ENCODE assay signal across 29 mouse cellular contexts in the genomic region with DNA sequence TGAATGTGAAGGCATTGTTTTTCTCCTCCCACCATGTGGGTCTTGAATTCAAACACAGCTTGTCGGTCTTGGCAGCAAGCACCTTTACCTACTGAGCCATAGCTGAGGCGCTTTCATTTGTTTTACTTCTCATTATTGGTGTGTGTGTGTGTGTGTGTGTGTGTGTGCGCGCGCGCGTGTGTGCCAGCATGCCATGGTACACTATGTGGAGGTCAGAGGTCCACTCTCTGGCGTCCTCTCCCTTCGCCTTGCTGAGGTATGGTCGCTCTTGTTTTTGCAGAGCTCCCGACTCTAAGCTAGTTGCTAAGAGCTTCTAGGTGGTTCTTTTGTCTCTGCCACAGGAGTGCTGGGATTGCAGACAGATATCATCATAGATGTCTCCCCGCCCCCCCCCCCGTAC. TPM values are rescaled to one million over a fixed set of nuclear protein-coding genes. Genes with fewer than 3 reads are reported as not detected.
A peak's percentile ranks its signal among the peaks of the same experiment; 100 is the strongest.
DNase-seq lines count a peak whose midpoint lies in the region; ATAC-seq lines count a peak whose summit lies in the region.
"Had no signal": no experiment of that assay in that cellular context is flagged by ENCODE, and none has a peak within 500 bp of the region (broad histone marks: within the 10 kb centered on the region; RNA-seq: fewer than 3 reads in every experiment).

No protein-coding gene starts in this region.

- no peak overlapping the region for H3K4me3 ChIP-seq in hindbrain, embryonic 10.5 days
- H3K4me3 ChIP-seq in hindbrain, embryonic 16.5 days (ENCODE audit: low read length): no peak overlapping the region
- no peak overlapping the region for H3K4me3 ChIP-seq in liver, embryonic 16.5 days (ENCODE audit: low read depth, low read length)
- no peak overlapping the region for H3K4me3 ChIP-seq in liver, embryonic 11.5 days (ENCODE audit: low read depth, low read length)
- H3K4me3 ChIP-seq in embryonic facial prominence, embryonic 12.5 days: no peak overlapping the region
- no peak overlapping the region for H3K4me3 ChIP-seq in limb, embryonic 12.5 days (replicated peaks)
- H3K4me3 ChIP-seq: forebrain, embryonic 13.5 days; heart, embryonic 10.5 days; heart, embryonic 15.5 days; hindbrain, embryonic 12.5 days; left cerebral cortex, adult 2 months; megakaryocyte, embryonic 14.5 days; neural tube, embryonic 15.5 days had no signal

- H3K9ac ChIP-seq in hindbrain, embryonic 16.5 days (ENCODE audit: low read depth, low read length): no peak overlapping the region
- H3K9ac ChIP-seq in liver, embryonic 16.5 days (ENCODE audit: low read depth, low read length): no peak overlapping the region
- H3K9ac ChIP-seq in liver, embryonic 11.5 days (ENCODE audit: low read depth, low read length): no peak overlapping the region
- H3K9ac ChIP-seq in embryonic facial prominence, embryonic 12.5 days: no peak overlapping the region
- H3K9ac ChIP-seq in limb, embryonic 12.5 days (replicated peaks): no peak overlapping the region
- H3K9ac ChIP-seq: forebrain, embryonic 13.5 days; heart, embryonic 15.5 days; hindbrain, embryonic 12.5 days; liver, embryonic 14.5 days; neural tube, embryonic 15.5 days had no signal

- no peaks in the 10 kb centered on the region for H3K36me3 ChIP-seq in hindbrain, embryonic 10.5 days
- H3K36me3 ChIP-seq in hindbrain, embryonic 16.5 days (ENCODE audit: control insufficient read depth, insufficient read depth, low read length): no peaks in the 10 kb centered on the region
- no peaks in the 10 kb centered on the region for H3K36me3 ChIP-seq in liver, embryonic 16.5 days (ENCODE audit: control insufficient read depth, insufficient read depth)
- H3K36me3 ChIP-seq in liver, embryonic 11.5 days (ENCODE audit: control insufficient read depth, insufficient read depth, low read length): no peaks in the 10 kb centered on the region
- H3K36me3 ChIP-seq in embryonic facial prominence, embryonic 12.5 days: no peaks in the 10 kb centered on the region
- no peaks in the 10 kb centered on the region for H3K36me3 ChIP-seq in limb, embryonic 12.5 days
- H3K36me3 ChIP-seq: G1E; heart, embryonic 10.5 days; heart, embryonic 15.5 days; hindbrain, embryonic 12.5 days; neural tube, embryonic 15.5 days had no signal

- WGBS in hindbrain, embryonic 10.5 days: 83% methylated on average over 13 of the region's 13 CpGs
- 86% methylated on average over 13 of the region's 13 CpGs for WGBS in hindbrain, embryonic 16.5 days
- 71% methylated on average over 13 of the region's 13 CpGs for WGBS in liver, embryonic 16.5 days (ENCODE audit: insufficient replicate concordance)
- 83% methylated on average over 13 of the region's 13 CpGs for WGBS in liver, embryonic 11.5 days
- WGBS in embryonic facial prominence, embryonic 12.5 days: 80% methylated on average over 13 of the region's 13 CpGs
- 87% methylated on average over 13 of the region's 13 CpGs for WGBS in limb, embryonic 12.5 days

- no peaks in the 10 kb centered on the region for H3K27me3 ChIP-seq in hindbrain, embryonic 10.5 days (ENCODE audit: insufficient read depth, poor library complexity, severe bottlenecking)
- H3K27me3 ChIP-seq in hindbrain, embryonic 16.5 days (replicated peaks; ENCODE audit: control insufficient read depth, insufficient read depth, low read length): no peaks in the 10 kb centered on the region
- H3K27me3 ChIP-seq in liver, embryonic 16.5 days (ENCODE audit: control insufficient read depth, insufficient read depth, low read depth, low read length): no peaks in the 10 kb centered on the region
- H3K27me3 ChIP-seq in liver, embryonic 11.5 days (replicated peaks; ENCODE audit: control insufficient read depth, insufficient read depth, low read length): no peaks in the 10 kb centered on the region
- H3K27me3 ChIP-seq in embryonic facial prominence, embryonic 12.5 days: no peaks in the 10 kb centered on the region
- H3K27me3 ChIP-seq in limb, embryonic 12.5 days: no peaks in the 10 kb centered on the region
- H3K27me3 ChIP-seq: forebrain, embryonic 13.5 days; heart, embryonic 15.5 days; hindbrain, embryonic 12.5 days; megakaryocyte, embryonic 14.5 days; neural tube, embryonic 15.5 days had no signal

- H3K9me3 ChIP-seq in hindbrain, embryonic 10.5 days: no peaks in the 10 kb centered on the region
- H3K9me3 ChIP-seq in hindbrain, embryonic 16.5 days (ENCODE audit: control insufficient read depth, low read length): no peaks in the 10 kb centered on the region
- no peaks in the 10 kb centered on the region for H3K9me3 ChIP-seq in liver, embryonic 16.5 days (replicated peaks; ENCODE audit: control insufficient read depth, low read length)
- H3K9me3 ChIP-seq in liver, embryonic 11.5 days (ENCODE audit: control insufficient read depth, low read length): no peaks in the 10 kb centered on the region
- no peaks in the 10 kb centered on the region for H3K9me3 ChIP-seq in embryonic facial prominence, embryonic 12.5 days
- no peaks in the 10 kb centered on the region for H3K9me3 ChIP-seq in limb, embryonic 12.5 days
- H3K9me3 ChIP-seq: forebrain, embryonic 13.5 days; G1E; heart, embryonic 10.5 days; heart, embryonic 15.5 days; hindbrain, embryonic 12.5 days; megakaryocyte, embryonic 14.5 days; neural tube, embryonic 15.5 days had no signal

- H3K4me2 ChIP-seq in hindbrain, embryonic 16.5 days (ENCODE audit: low read length): no peak overlapping the region
- no peak overlapping the region for H3K4me2 ChIP-seq in liver, embryonic 16.5 days (ENCODE audit: low read depth, low read length)
- H3K4me2 ChIP-seq in liver, embryonic 11.5 days: no peak overlapping the region
- no peak overlapping the region for H3K4me2 ChIP-seq in embryonic facial prominence, embryonic 12.5 days (replicated peaks)
- no peak overlapping the region for H3K4me2 ChIP-seq in limb, embryonic 12.5 days
- H3K4me2 ChIP-seq: forebrain, embryonic 13.5 days; heart, embryonic 15.5 days; hindbrain, embryonic 12.5 days; neural tube, embryonic 15.5 days had no signal

- 0 out of 2 replicates have a peak overlapping the region, but pooled peaks have one; percentile 35 for H3K27ac ChIP-seq in hindbrain, embryonic 10.5 days
- H3K27ac ChIP-seq in hindbrain, embryonic 16.5 days (ENCODE audit: low read depth, low read length): no peak overlapping the region
- no peak overlapping the region for H3K27ac ChIP-seq in liver, embryonic 16.5 days (ENCODE audit: low read length)
- H3K27ac ChIP-seq in liver, embryonic 11.5 days (ENCODE audit: low read depth, low read length): no peak overlapping the region
- peak overlapping the region; percentile 30; the same call in 1 of the 2 replicates for H3K27ac ChIP-seq in embryonic facial prominence, embryonic 12.5 days
- peak overlapping the region; percentile 56; the same call in 1 of the 2 replicates for H3K27ac ChIP-seq in limb, embryonic 12.5 days
- H3K27ac ChIP-seq: forebrain, embryonic 13.5 days; heart, embryonic 15.5 days; hindbrain, embryonic 12.5 days; kidney, postnatal 0 days; left cerebral cortex, adult 2 months; liver, embryonic 14.5 days; neural tube, embryonic 15.5 days had no signal

- no peak for ATAC-seq in hindbrain, embryonic 16.5 days
- ATAC-seq in liver, embryonic 16.5 days (ENCODE audit: low read depth): peak; percentile 52
- no peak for ATAC-seq in liver, embryonic 11.5 days (replicated peaks; ENCODE audit: low FRiP score)
- ATAC-seq in embryonic facial prominence, embryonic 12.5 days (ENCODE audit: insufficient number of reproducible peaks, insufficient read depth, low FRiP score, low TSS enrichment): no peak
- ATAC-seq in limb, embryonic 12.5 days (ENCODE audit: insufficient number of reproducible peaks, insufficient read depth, low FRiP score, low TSS enrichment, low read depth): no peak
- ATAC-seq: forebrain, embryonic 13.5 days; intestine, embryonic 16.5 days had no signal

- no peak for DNase-seq in hindbrain, embryonic 10.5 days (ENCODE audit: low spot score)
- no peak for DNase-seq in liver, embryonic 11.5 days (ENCODE audit: low spot score)
- no peak for DNase-seq in left cerebral cortex, adult 11 months (ENCODE audit: low spot score)
- DNase-seq: adrenal gland, postnatal 10 days; cerebellum, adult 8-10 months; cerebellum, postnatal 36 days; gastrocnemius, postnatal 25 days; heart, adult 11 months; layer of hippocampus, adult 9-11 months; lung, postnatal 4 days; midbrain, embryonic 14.5 days; retina, postnatal 1 day; right cerebral cortex, postnatal 14 days; thymus, postnatal 4 days had no signal

- H3K4me1 ChIP-seq in hindbrain, embryonic 10.5 days (replicated peaks): 0 out of 2 replicates have a peak, but pooled peaks cover 10% of the 10 kb centered on the region
- H3K4me1 ChIP-seq in hindbrain, embryonic 16.5 days (ENCODE audit: control insufficient read depth, insufficient read depth, low read depth, low read length): no peaks in the 10 kb centered on the region
- peaks cover 15% of the 10 kb centered on the region for H3K4me1 ChIP-seq in liver, embryonic 16.5 days (ENCODE audit: control insufficient read depth, low read depth, low read length)
- H3K4me1 ChIP-seq in liver, embryonic 11.5 days (replicated peaks; ENCODE audit: control insufficient read depth, insufficient read depth, low read length): peaks cover 11% of the 10 kb centered on the region
- H3K4me1 ChIP-seq in embryonic facial prominence, embryonic 12.5 days: peaks cover 12% of the 10 kb centered on the region; the same call in 1 of the 2 replicates
- H3K4me1 ChIP-seq in limb, embryonic 12.5 days (replicated peaks): peaks cover 16% of the 10 kb centered on the region
- H3K4me1 ChIP-seq: forebrain, embryonic 13.5 days; hindbrain, embryonic 12.5 days; neural tube, embryonic 15.5 days had no signal

RNA-seq across cellular contexts. Expression of a gene that starts 7.8 kb away (rescaled TPM):
- polyA plus RNA-seq in hindbrain, embryonic 10.5 days (2016; fragmentation: Nextera tagmentation; extraction: Ambion mirVana): 180 and 189 TPM in 2 replicates
- 132 and 141 TPM in 2 replicates for polyA plus RNA-seq in hindbrain, embryonic 16.5 days (2015; fragmentation: Nextera tagmentation; extraction: Ambion mirVana)
- 31.7 and 34.2 TPM in 2 replicates for polyA plus RNA-seq in liver, embryonic 16.5 days (2015; fragmentation: Nextera tagmentation; extraction: Ambion mirVana)
- polyA plus RNA-seq in liver, embryonic 11.5 days (2014; fragmentation: Nextera tagmentation; extraction: Ambion mirVana): 108 and 115 TPM in 2 replicates
- polyA plus RNA-seq in embryonic facial prominence, embryonic 12.5 days (2016; fragmentation: Nextera tagmentation; extraction: Ambion mirVana): 227 and 232 TPM in 2 replicates
- 235 and 236 TPM in 2 replicates for polyA plus RNA-seq in limb, embryonic 12.5 days (2016; fragmentation: Nextera tagmentation; extraction: Ambion mirVana)

Comparison
In these comparisons a context has a peak if more than half of its experiments do, and no peak if none do; other contexts are left out.
1. H3K27ac ChIP-seq: peak in hindbrain, embryonic 10.5 days (single experiment), embryonic facial prominence, embryonic 12.5 days (single experiment) and limb, embryonic 12.5 days (single experiment); none in hindbrain, embryonic 16.5 days (single experiment), liver, embryonic 16.5 days (single experiment) and liver, embryonic 11.5 days (single experiment).